Mouse (Mus musculus): ENCODE measurements around the gene Lnx2. TPM values are rescaled to one million over a fixed set of nuclear protein-coding genes. Genes with fewer than 3 reads are reported as not detected.

Gene Lnx2
- polyA plus RNA-seq, 1 experiment from 2014 or later, result 11.2 TPM

DNA sequence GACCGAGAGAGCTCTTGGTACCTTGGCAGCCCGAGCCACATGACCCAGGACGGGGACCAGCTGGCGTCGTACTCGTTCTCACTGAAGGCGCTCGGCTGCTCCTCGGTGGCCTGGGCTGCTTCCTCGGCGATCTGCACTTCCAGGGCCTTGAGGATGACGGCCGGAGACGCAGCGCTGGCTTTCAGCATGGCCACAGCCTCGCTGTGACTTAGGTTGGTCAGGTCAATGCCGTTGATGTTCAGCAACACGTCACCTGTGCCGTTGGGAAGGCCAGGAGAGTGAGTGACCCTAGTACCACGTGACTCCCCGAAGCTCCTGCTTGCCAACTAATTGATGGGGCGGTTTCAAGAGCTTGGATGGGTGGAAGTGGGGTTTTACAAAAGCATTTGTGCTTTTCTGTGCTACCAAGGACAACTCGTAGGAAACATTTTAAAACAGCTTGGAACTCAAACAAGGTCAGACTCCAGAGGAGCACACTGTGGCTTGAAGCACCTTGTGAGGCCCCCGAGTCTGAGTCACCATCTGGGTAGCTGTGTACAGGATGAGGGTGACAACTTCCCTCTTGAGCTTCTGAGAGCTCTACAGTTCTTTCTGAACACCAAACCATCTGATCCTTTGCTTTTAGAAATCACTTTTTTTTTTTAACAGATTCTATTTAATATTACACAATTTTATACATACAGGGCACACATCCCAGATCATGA, 51.9 kb downstream of the Lnx2 start:
- no peaks in the 10 kb centered on the region for H3K27me3 ChIP-seq
- no peak overlapping the region for H3K27ac ChIP-seq
- no peak for ATAC-seq (ENCODE audit: low FRiP score, low read depth)
- H3K9ac ChIP-seq, result no peak overlapping the region
- no peaks in the 10 kb centered on the region for H3K4me1 ChIP-seq
- no peak overlapping the region for H3K4me2 ChIP-seq (replicated peaks)
- no peak overlapping the region for H3K4me3 ChIP-seq
- WGBS, result 82% methylated on average over 24 of the region's 24 CpGs
- no peaks in the 10 kb centered on the region for H3K9me3 ChIP-seq
- H3K36me3 ChIP-seq, result peaks cover 67% of the 10 kb centered on the region

DNA sequence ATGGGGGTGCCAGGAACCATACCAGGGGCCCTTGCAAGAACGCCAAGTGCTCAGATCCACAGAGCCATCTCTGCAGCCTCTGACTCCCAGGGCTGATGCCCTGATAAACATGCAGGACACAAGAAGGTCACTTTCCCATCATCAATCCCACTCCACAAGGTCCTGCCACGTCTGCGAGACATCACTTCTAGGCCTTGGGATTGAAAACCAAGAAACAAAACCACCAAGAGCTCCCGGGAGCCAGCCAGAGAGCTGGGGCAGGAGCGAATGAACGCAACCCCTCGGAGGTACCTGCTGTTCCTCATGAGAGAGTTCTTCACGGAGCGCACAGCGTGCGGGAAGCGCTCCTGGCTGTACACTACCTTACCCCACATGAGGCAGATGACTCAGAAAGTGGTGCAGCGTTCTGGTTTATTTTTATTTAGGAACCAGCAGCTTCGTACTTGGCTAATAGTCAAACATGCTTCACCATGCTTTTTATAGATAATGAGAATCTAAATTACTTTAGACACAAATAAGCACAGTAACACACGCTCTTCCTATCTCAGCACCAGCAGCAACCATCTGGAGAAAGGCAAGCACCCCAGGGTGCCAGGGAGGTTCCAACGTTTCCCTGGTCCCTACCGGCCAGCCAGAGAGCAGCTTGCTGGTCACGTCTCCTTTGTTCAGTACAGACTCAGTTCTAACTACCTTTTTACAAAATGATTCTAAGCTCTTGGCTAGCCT, 53.0 kb downstream of the Lnx2 start:
- H3K4me3 ChIP-seq, result no peak overlapping the region
- H3K4me2 ChIP-seq (replicated peaks), result no peak overlapping the region
- 84% methylated on average over 18 of the region's 18 CpGs for WGBS
- no peaks in the 10 kb centered on the region for H3K27me3 ChIP-seq
- no peak overlapping the region for H3K9ac ChIP-seq
- H3K4me1 ChIP-seq, result no peaks in the 10 kb centered on the region
- no peak overlapping the region for H3K27ac ChIP-seq
- no peaks in the 10 kb centered on the region for H3K9me3 ChIP-seq
- ATAC-seq (ENCODE audit: low FRiP score, low read depth), result no peak
- H3K36me3 ChIP-seq, result peaks cover 67% of the 10 kb centered on the region

DNA sequence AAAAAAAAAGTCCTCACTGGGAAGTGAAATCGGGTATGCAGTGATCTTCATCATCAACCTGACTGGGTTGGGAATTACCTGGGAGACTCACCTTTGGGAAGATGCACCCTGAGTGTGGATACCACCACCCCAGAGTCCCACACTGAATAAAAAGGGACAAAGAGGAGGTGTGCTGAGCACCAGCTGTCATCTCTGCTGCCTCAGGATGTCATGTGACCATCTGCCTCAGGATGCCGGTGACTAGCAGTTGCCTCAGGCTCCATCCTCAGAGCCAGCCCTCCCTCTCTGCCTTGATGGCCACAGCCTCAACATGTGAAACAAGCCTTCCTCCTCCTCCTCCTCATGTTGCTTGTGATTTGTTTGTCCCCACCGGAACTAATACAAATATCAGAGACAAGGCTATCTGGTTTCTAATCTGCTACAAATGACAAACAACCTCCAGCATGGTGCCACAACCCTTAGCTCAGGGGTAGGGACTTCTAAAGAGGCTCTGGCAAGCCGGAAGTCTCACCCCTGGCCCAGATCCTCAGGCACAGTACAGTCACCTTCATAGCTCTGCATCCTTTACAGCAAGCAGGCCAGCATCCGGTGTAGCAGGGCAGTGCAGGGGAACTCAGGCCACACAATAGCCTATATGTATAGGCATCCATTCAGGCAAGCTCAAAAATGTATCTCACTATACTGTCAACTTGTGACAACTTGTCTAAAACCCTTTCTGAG, 54.7 kb downstream of the Lnx2 start:
- Histone ChIP-seq H3K27me3 (no peaks in the 10 kb centered on the region), H3K36me3 (peaks cover 56% of the 10 kb centered on the region), H3K27ac (no peak overlapping the region), H3K4me2 (replicated peaks) (no peak overlapping the region), H3K4me1 (no peaks in the 10 kb centered on the region), H3K4me3 (no peak overlapping the region), H3K9ac (no peak overlapping the region), H3K9me3 (no peaks in the 10 kb centered on the region)
- 77% methylated on average over 5 of the region's 5 CpGs for WGBS
- no peak for ATAC-seq (ENCODE audit: low FRiP score, low read depth)

DNA sequence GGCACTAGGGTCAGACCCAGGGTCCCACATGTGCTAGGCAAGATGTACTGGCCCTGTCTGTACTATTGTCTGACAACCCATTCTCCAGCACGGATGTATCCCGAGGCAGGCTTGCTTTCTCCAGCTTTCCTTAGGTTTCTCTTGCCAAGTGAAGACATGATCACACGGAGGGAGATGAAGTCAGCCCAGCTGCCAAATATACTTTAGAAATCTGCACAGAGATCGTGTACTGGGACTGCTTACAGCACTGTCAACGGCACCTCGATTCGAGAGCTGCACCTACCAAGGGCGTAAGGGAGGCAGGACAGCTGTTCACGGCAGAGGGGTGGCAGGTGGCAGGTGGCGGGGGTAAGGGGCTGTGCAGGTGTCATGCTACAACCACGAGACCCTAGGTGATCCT, 55.8 kb downstream of the Lnx2 start:
- peaks cover 59% of the 10 kb centered on the region for H3K36me3 ChIP-seq
- 84% methylated on average over 11 of the region's 11 CpGs for WGBS

DNA sequence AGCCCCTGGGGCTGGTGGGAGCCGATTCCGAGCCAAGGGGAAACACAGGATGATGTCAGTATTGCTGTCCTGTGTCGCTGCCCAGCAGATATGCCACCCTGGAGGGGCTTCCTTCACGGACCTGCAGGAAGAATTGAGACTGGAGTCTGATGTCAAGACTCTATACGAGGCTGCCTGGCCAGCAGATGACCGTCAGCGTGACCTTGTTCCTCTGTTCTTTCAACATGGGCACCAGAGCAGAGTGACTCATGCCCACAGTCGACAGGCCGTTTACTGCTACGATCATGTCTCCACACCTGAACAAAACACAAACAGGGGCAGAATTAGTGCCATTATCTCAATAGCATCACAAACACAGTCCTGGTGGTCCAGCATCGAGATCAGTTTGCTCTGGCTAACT, 57.6 kb downstream of the Lnx2 start:
- Histone ChIP-seq H3K4me2 (replicated peaks) (no peak overlapping the region), H3K9ac (no peak overlapping the region), H3K9me3 (no peaks in the 10 kb centered on the region), H3K27me3 (no peaks in the 10 kb centered on the region), H3K27ac (no peak overlapping the region), H3K4me1 (no peaks in the 10 kb centered on the region), H3K36me3 (peaks cover 46% of the 10 kb centered on the region), H3K4me3 (no peak overlapping the region)
- WGBS, result 89% methylated on average over 11 of the region's 11 CpGs
- ATAC-seq (ENCODE audit: low FRiP score, low read depth), result no peak

More for the DNA sequence above, 55.8 kb downstream of the Lnx2 start:
- no peak for ATAC-seq (ENCODE audit: low FRiP score, low read depth)
- Histone ChIP-seq H3K27ac (no peak overlapping the region), H3K9me3 (no peaks in the 10 kb centered on the region), H3K4me1 (no peaks in the 10 kb centered on the region), H3K4me3 (no peak overlapping the region), H3K27me3 (no peaks in the 10 kb centered on the region), H3K9ac (no peak overlapping the region), H3K4me2 (replicated peaks) (no peak overlapping the region)

DNA sequence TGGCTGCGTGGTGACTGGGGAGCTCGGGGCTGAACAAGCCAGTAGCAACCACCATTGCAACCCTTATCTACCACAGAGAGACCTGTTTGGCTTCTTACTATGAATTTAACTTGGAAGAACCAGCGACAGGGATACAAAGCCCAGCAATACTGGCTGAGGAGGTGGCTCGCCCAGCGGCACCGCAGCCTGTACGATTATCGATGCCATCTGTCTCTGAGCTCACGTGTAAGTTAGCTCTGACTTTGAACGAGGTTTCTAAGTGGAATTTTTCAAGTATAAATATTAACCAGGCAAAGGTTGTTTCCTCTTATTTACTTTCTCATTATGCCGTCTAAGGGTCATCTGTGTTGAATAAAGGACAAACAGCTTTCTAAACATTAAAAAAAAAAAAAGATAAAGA, 58.9 kb downstream of the Lnx2 start:
- no peaks in the 10 kb centered on the region for H3K4me1 ChIP-seq
- no peaks in the 10 kb centered on the region for H3K9me3 ChIP-seq
- no peak overlapping the region for H3K4me2 ChIP-seq (replicated peaks)
- no peak for ATAC-seq (ENCODE audit: low FRiP score, low read depth)
- no peak overlapping the region for H3K4me3 ChIP-seq
- H3K27ac ChIP-seq, result no peak overlapping the region
- peaks cover 35% of the 10 kb centered on the region for H3K36me3 ChIP-seq
- no peak overlapping the region for H3K9ac ChIP-seq
- H3K27me3 ChIP-seq, result no peaks in the 10 kb centered on the region
- 75% methylated on average over 11 of the region's 11 CpGs for WGBS

DNA sequence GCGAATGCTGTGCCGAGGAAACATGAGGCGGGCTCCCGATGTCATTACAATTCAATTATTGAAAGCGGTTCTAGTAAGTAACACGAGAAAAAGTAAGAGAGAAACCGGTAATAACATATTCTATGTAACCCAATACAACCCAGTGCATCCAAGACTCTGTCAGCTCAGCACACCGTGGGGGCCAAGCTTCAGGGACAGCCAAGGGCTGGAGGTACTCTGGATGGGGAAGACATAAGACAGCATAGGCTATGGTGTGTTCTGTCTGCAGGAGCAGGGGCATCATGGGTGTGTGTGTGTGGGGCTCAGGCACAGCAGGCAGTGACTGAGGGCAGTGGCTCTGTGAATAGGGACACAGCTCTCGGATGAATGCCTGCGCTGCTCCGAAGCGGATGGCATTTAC, 59.8 kb downstream of the Lnx2 start:
- Histone ChIP-seq H3K9me3 (no peaks in the 10 kb centered on the region), H3K4me2 (replicated peaks) (no peak overlapping the region), H3K9ac (no peak overlapping the region), H3K27ac (no peak overlapping the region), H3K27me3 (no peaks in the 10 kb centered on the region), H3K4me1 (no peaks in the 10 kb centered on the region), H3K36me3 (peaks cover 35% of the 10 kb centered on the region), H3K4me3 (no peak overlapping the region)
- no peak for ATAC-seq (ENCODE audit: low FRiP score, low read depth)
- WGBS, result 81% methylated on average over 12 of the region's 12 CpGs

DNA sequence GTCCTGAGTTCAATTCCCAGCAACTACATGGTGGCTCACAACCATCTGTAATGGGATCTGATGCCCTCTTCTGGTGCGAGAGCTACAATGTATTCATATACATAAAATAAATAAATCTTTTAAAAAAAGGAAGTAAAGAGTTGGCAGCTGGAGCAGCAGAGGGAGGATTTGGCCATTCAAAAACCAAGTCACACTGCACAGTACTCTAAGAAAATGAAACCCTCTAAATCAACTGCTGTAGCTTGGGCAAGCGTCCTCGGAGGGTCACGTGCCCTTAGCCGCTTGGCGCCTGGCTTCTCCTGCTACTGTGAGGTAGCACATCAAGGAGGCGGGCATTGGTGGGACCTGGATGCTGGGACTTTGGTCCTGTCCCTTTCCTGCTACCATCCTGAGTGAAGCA, 61.2 kb downstream of the Lnx2 start:
- no peaks in the 10 kb centered on the region for H3K4me1 ChIP-seq
- ATAC-seq (ENCODE audit: low FRiP score, low read depth), result no peak
- H3K9me3 ChIP-seq, result no peaks in the 10 kb centered on the region
- no peak overlapping the region for H3K27ac ChIP-seq
- peaks cover 31% of the 10 kb centered on the region for H3K36me3 ChIP-seq
- no peaks in the 10 kb centered on the region for H3K27me3 ChIP-seq
- WGBS, result 92% methylated on average over 7 of the region's 7 CpGs
- H3K9ac ChIP-seq, result no peak overlapping the region
- H3K4me2 ChIP-seq (replicated peaks), result no peak overlapping the region
- H3K4me3 ChIP-seq, result no peak overlapping the region

DNA sequence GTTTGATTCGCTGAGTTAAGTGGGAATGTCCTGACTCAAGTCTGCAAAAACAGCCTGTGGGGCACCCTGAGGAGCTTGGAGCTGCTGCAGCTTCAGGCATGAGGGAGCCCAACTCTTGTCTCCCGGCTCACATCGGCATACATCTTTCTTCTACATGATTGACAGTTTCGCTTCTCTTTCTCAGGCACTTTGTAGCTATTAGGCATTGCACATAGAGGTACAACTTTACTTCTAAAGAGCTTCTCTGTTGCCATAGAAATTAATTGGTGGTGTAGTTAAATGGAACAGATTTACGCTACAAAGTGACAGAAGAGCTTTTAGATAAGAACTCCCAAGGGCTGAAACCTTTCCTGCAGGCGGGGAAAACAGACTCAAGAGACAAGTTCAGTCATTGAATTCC, 62.5 kb downstream of the Lnx2 start:
- Histone ChIP-seq H3K36me3 (peaks cover 18% of the 10 kb centered on the region), H3K9ac (no peak overlapping the region), H3K4me2 (replicated peaks) (no peak overlapping the region), H3K4me1 (no peaks in the 10 kb centered on the region), H3K9me3 (no peaks in the 10 kb centered on the region), H3K4me3 (no peak overlapping the region), H3K27me3 (no peaks in the 10 kb centered on the region), H3K27ac (no peak overlapping the region)
- 53% methylated on average over 6 of the region's 6 CpGs for WGBS
- no peak for ATAC-seq (ENCODE audit: low FRiP score, low read depth)

DNA sequence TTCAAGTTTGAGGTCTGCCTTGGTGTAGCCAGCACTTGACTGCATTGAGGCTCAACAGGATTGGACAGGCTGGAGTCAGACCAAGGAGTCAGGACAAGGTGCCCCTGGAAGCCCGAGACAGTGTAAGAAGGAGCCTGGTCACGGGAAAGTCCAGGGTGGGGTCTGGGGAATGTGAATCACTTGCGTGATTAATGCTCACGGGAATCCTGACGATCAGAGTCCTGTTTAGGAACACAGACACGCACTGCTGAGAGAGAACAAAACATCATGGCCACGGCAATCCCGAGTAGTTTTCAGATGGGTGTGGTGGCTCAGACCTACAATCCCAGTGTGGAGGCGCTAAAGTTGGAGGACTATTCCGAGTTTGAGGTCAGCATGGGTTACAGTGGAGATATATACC, 65.1 kb downstream of the Lnx2 start:
- no peak for ATAC-seq (ENCODE audit: low FRiP score, low read depth)

DNA sequence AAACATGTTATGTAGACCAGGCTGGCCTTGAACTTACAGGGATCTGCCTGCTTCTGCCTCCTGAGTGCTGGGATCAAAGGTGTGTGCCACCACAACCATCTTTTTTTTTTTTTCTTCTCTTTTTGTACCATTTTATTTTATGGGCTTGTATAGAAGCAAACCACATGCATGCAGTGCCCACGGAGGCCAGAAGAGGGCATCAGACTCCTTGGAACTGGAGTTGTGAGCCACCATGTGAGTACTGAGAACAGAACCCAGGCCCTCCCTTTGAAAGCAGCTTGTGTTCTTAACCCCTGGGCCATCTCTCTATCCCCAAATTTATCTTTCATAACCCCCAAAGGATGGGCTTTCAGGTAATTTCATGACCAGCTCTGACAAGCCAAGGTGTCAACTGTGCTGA, 73.1 kb downstream of the Lnx2 start:
- H3K9ac ChIP-seq, result no peak overlapping the region
- ATAC-seq (ENCODE audit: low FRiP score, low read depth), result no peak
- no peaks in the 10 kb centered on the region for H3K4me1 ChIP-seq
- H3K4me3 ChIP-seq, result no peak overlapping the region
- H3K4me2 ChIP-seq (replicated peaks), result no peak overlapping the region
- 70% methylated on average over 1 of the region's 1 CpGs for WGBS
- H3K9me3 ChIP-seq, result peaks cover 9% of the 10 kb centered on the region
- no peaks in the 10 kb centered on the region for H3K36me3 ChIP-seq
- H3K27me3 ChIP-seq, result no peaks in the 10 kb centered on the region
- no peak overlapping the region for H3K27ac ChIP-seq

More for the DNA sequence above, 65.1 kb downstream of the Lnx2 start:
- H3K9ac ChIP-seq, result no peak overlapping the region
- 83% methylated on average over 10 of the region's 10 CpGs for WGBS
- no peak overlapping the region for H3K27ac ChIP-seq
- no peaks in the 10 kb centered on the region for H3K27me3 ChIP-seq
- peaks cover 5% of the 10 kb centered on the region for H3K36me3 ChIP-seq
- no peak overlapping the region for H3K4me3 ChIP-seq
- no peak overlapping the region for H3K4me2 ChIP-seq (replicated peaks)
- no peaks in the 10 kb centered on the region for H3K4me1 ChIP-seq
- no peaks in the 10 kb centered on the region for H3K9me3 ChIP-seq

DNA sequence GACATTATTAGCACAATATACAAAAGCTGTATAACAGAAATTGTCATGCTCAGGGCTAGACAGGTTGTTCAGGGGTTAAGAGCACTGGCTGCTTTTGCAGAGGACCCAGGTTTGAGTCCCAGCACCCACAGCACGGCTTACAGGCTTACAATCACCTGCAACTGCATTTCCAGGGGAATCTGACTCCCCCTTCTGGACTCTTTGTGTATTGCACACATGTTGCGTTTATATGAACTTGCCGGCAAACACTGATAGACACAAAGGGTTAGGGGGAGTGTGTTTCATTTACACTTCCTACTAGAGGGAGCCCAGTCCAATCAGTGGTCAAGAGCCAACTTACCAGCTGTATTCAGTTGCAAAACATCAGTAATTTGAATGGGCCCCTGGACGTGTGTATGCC, 75.1 kb downstream of the Lnx2 start:
- Histone ChIP-seq H3K36me3 (no peaks in the 10 kb centered on the region), H3K4me3 (no peak overlapping the region), H3K4me2 (replicated peaks) (no peak overlapping the region), H3K4me1 (no peaks in the 10 kb centered on the region), H3K27me3 (no peaks in the 10 kb centered on the region), H3K27ac (no peak overlapping the region), H3K9me3 (peaks cover 9% of the 10 kb centered on the region), H3K9ac (no peak overlapping the region)
- WGBS, result 85% methylated on average over 4 of the region's 4 CpGs
- ATAC-seq (ENCODE audit: low FRiP score, low read depth), result no peak
